Mouse (Mus musculus): ENCODE measurements around the gene Mmp14. TPM values are rescaled to one million over a fixed set of nuclear protein-coding genes. Genes with fewer than 3 reads are reported as not detected.

Mmp14 gene
- polyA plus RNA-seq, 1 experiment, result 17.2 TPM

DNA sequence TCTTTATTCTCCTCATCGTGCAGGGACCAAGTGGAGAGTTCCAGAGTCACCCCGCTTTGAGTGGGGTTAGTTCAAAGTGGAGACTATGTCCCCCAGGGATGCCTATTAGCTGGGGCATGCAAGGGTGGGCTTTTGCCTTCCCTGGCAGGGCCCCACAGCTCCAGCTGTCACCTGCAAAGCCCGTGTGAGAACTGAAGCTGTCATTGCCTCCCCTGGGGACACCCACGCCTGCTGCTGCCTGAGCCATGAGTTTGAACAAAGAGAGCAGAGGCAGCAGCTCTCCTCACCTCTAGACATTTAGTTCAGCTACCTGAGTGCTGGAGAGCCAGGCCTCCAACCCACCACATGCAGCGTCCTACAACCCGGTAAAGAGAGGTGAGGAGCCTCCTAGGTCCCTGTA lies 49.3 kb downstream of the Mmp14 start:
- H3K27ac ChIP-seq (ENCODE audit: control insufficient read depth, insufficient read depth, low read depth, low read length, poor library complexity), result peak overlapping the region; percentile 32; the same call in 1 of the 2 replicates

DNA sequence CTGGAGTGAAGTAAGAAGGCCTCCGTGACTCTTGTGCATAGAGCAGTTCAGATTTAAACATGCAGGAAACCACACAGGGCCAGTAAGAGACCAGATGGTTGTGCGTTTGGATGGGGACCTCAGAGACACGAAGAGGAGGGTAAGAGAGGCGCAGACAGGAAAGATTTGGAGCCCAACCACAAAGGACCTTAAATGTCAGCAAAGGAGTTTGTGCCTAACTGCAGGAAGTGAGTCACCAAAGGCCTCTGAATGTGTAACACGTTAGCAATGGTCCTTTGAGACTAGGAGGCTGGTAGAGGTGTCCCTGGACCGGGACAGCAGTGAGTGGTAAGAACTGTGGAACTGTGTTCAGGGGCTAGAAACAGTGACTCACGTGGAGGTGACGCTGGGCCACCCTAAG lies 50.0 kb downstream of the Mmp14 start:
- 10% methylated on average over 8 of the region's 8 CpGs for WGBS
- H3K4me3 ChIP-seq (replicated peaks; ENCODE audit: control insufficient read depth, low read depth, low read length), result no peak overlapping the region
- TF ChIP-seq POLR2A (IDR thresholded peaks at IDR 0.05; ENCODE audit: borderline replicate concordance, control insufficient read depth, low read depth, low read length) (no peak), CTCF (IDR thresholded peaks at IDR 0.05; ENCODE audit: control insufficient read depth, insufficient read depth, low read length) (no peak)
- no peaks in the 10 kb centered on the region; the same call in 1 of the 2 replicates for H3K4me1 ChIP-seq (ENCODE audit: control insufficient read depth, insufficient read depth, low read length)
- peak overlapping the region; percentile 32 for H3K27ac ChIP-seq (ENCODE audit: control insufficient read depth, insufficient read depth, low read depth, low read length, poor library complexity)

More for the DNA sequence above, 49.3 kb downstream of the Mmp14 start:
- Histone ChIP-seq H3K4me3 (replicated peaks; ENCODE audit: control insufficient read depth, low read depth, low read length) (no peak overlapping the region), H3K4me1 (ENCODE audit: control insufficient read depth, insufficient read depth, low read length) (peaks cover 3% of the 10 kb centered on the region; the same call in 1 of the 2 replicates)
- no peak for TF ChIP-seq CTCF (IDR thresholded peaks at IDR 0.05; ENCODE audit: control insufficient read depth, insufficient read depth, low read length)
- no peak for TF ChIP-seq POLR2A (IDR thresholded peaks at IDR 0.05; ENCODE audit: borderline replicate concordance, control insufficient read depth, low read depth, low read length)
- 55% methylated on average over 6 of the region's 6 CpGs for WGBS

- H3K27ac ChIP-seq (ENCODE audit: control insufficient read depth, insufficient read depth, low read depth, low read length, poor library complexity), result no peak overlapping the region
- TF ChIP-seq CTCF (IDR thresholded peaks at IDR 0.05; ENCODE audit: control insufficient read depth, insufficient read depth, low read length) (peak; percentile 70; the same call in 1 of the 2 replicates), POLR2A (IDR thresholded peaks at IDR 0.05; ENCODE audit: borderline replicate concordance, control insufficient read depth, low read depth, low read length) (no peak)
- no peak overlapping the region for H3K4me3 ChIP-seq (replicated peaks; ENCODE audit: control insufficient read depth, low read depth, low read length)
- no peaks in the 10 kb centered on the region; the same call in 1 of the 2 replicates for H3K4me1 ChIP-seq (ENCODE audit: control insufficient read depth, insufficient read depth, low read length)
- WGBS, result 58% methylated on average over 9 of the region's 9 CpGs
These were observed 51.1 kb downstream of the Mmp14 start for GRCm38 (mm10) chr14:54482498-54482897.

GRCm38 (mm10) chr14:54485899-54486298 lies 54.5 kb downstream of the Mmp14 start:
- no peak overlapping the region for H3K27ac ChIP-seq (ENCODE audit: control insufficient read depth, insufficient read depth, low read depth, low read length, poor library complexity)
- H3K4me3 ChIP-seq (replicated peaks; ENCODE audit: control insufficient read depth, low read depth, low read length), result no peak overlapping the region
- no peaks in the 10 kb centered on the region; the same call in 1 of the 2 replicates for H3K4me1 ChIP-seq (ENCODE audit: control insufficient read depth, insufficient read depth, low read length)
- 70% methylated on average over 7 of the region's 7 CpGs for WGBS
- no peak for TF ChIP-seq POLR2A (IDR thresholded peaks at IDR 0.05; ENCODE audit: borderline replicate concordance, control insufficient read depth, low read depth, low read length)
- TF ChIP-seq CTCF (IDR thresholded peaks at IDR 0.05; ENCODE audit: control insufficient read depth, insufficient read depth, low read length), result no peak

DNA sequence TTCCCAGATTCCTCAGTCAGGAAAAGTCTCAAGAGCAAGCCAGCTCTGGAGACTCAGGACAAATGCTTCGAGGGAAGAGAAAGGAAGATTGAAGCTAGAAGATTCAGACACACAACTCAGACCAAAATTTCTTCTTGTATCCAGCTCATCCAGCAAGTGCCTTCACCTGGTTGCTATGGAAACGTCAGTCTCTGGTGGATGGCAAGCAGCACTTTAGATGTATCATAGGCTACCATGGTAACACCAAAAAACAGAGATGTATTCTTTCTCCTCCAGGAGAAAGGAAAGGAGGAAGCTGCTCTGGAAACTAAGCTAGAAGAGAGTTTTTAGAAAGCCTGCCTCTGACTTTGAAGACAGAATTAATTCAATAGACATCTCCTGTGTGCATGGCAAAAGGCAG lies 56.3 kb downstream of the Mmp14 start:
- H3K27ac ChIP-seq (ENCODE audit: control insufficient read depth, insufficient read depth, low read depth, low read length, poor library complexity), result no peak overlapping the region
- 62% methylated on average over 2 of the region's 2 CpGs for WGBS
- TF ChIP-seq CTCF (IDR thresholded peaks at IDR 0.05; ENCODE audit: control insufficient read depth, insufficient read depth, low read length) (no peak), POLR2A (IDR thresholded peaks at IDR 0.05; ENCODE audit: borderline replicate concordance, control insufficient read depth, low read depth, low read length) (no peak)
- H3K4me3 ChIP-seq (replicated peaks; ENCODE audit: control insufficient read depth, low read depth, low read length), result no peak overlapping the region
- H3K4me1 ChIP-seq (ENCODE audit: control insufficient read depth, insufficient read depth, low read length), result no peaks in the 10 kb centered on the region; the same call in 1 of the 2 replicates

DNA sequence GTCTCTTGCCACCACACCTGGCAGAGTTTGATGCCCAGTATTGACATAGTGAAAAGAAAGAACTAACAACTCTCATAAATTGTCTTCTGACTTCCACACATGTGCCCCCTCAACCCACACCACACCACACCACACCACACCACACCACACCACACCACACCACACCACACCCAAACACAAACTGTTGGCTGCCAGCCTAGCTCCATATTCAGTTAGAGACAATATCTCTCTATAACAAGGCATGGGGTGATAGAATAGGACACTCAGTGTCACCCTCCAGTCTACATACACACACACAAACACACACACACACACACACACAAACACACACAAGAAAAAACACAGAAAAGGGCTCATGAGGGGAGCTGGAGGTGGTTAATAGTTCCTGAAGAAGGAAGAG lies 56.9 kb downstream of the Mmp14 start:
- Histone ChIP-seq H3K27ac (ENCODE audit: control insufficient read depth, insufficient read depth, low read depth, low read length, poor library complexity) (no peak overlapping the region), H3K4me3 (replicated peaks; ENCODE audit: control insufficient read depth, low read depth, low read length) (no peak overlapping the region), H3K4me1 (ENCODE audit: control insufficient read depth, insufficient read depth, low read length) (no peaks in the 10 kb centered on the region; the same call in 1 of the 2 replicates)
- TF ChIP-seq CTCF (IDR thresholded peaks at IDR 0.05; ENCODE audit: control insufficient read depth, insufficient read depth, low read length) (no peak), POLR2A (IDR thresholded peaks at IDR 0.05; ENCODE audit: borderline replicate concordance, control insufficient read depth, low read depth, low read length) (no peak)

DNA sequence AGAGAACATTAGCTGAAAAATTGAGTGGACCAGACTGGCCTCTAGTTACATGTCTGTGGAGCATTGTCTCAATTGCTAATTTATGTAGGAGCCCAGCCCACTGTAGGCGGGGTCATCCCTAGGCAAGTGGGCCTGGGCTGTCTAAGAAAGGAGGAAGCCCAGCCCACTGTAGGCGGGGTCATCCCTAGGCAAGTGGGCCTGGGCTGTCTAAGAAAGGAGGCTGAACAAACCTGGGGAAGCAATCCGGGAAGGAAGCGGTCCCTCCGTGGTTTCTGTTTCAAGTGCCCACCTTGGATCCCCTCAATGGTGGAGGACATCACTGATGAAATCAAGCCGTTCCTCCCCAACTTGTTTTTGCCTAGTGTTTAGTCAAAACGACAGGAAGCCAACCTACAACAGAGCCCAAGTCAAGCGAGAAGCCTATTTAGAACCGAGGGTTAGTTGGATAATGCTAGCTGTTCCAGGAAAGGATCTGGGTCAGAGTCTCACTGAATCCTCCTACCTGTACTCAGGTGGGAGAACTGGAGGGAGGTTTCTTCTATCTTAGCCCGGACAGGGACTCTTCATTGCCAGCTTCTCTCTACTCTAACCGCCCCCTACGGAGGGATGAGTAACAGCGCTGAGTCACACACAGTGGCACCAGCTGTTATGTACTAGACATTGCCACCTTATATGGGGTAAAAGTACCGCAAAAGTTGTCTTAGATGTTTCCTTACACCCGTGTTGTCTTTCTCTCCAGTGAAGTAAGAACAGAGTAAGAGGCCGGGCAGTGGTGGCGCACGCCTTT lies 61.1 kb downstream of the Mmp14 start:
- Histone ChIP-seq H3K4me3 (replicated peaks; ENCODE audit: control insufficient read depth, low read depth, low read length) (peak overlapping the region; percentile 1), H3K4me1 (ENCODE audit: control insufficient read depth, insufficient read depth, low read length) (no peaks in the 10 kb centered on the region), H3K27ac (ENCODE audit: control insufficient read depth, insufficient read depth, low read depth, low read length, poor library complexity) (no peak overlapping the region)
- TF ChIP-seq POLR2A (IDR thresholded peaks at IDR 0.05; ENCODE audit: borderline replicate concordance, control insufficient read depth, low read depth, low read length), result no peak
- no peak for TF ChIP-seq CTCF (IDR thresholded peaks at IDR 0.05; ENCODE audit: control insufficient read depth, insufficient read depth, low read length)
- WGBS, result 44% methylated on average over 18 of the region's 18 CpGs

- H3K4me3 ChIP-seq (replicated peaks; ENCODE audit: control insufficient read depth, low read depth, low read length), result no peak overlapping the region
- 44% methylated on average over 5 of the region's 5 CpGs for WGBS
- no peak overlapping the region for H3K27ac ChIP-seq (ENCODE audit: control insufficient read depth, insufficient read depth, low read depth, low read length, poor library complexity)
- no peaks in the 10 kb centered on the region for H3K4me1 ChIP-seq (ENCODE audit: control insufficient read depth, insufficient read depth, low read length)
- TF ChIP-seq POLR2A (IDR thresholded peaks at IDR 0.05; ENCODE audit: borderline replicate concordance, control insufficient read depth, low read depth, low read length), result no peak
These were observed 61.8 kb downstream of the Mmp14 start for GRCm38 (mm10) chr14:54493236-54493635.
